Mouse (Mus musculus) megakaryocyte, embryonic 14.5 days (primary cell): Measurements from ENCODE around the gene Pak4.

Experiments
- FLI1 ChIP-seq: IDR thresholded peaks from 2 replicates; pipeline ENCODE4 v1.6.1; 2012; ENCODE audit warnings: low read length, inconsistent platforms, mixed read lengths
- GATA1 ChIP-seq: IDR thresholded peaks from 3 replicates; pipeline ENCODE4 v1.6.1; 2012; ENCODE audit warnings: mixed read lengths, low read length, inconsistent platforms, borderline replicate concordance

DNA sequence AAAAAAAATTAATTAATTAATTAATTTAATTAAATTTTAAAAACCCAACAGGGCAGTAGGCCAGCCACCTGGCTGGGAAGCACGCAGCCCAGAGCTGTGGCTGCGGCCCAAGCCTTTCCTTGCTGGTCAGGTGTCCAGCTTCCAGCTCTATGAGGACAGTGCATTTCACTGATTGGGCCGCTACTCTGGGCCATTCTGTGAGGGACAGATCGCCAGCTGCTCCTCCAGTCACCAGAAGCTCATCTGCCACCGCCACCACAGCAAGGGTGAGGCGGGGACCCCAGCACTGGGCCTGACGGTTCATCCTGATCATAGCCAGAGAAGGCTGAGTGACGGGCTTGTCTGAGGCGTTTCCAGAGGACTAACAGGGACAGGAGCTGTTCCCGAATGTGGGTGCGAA lies 36.0 kb downstream of the Pak4 start:
- no peak for TF ChIP-seq GATA1
- TF ChIP-seq FLI1 = no peak
